Mouse (Mus musculus): Measurements from ENCODE around the gene Asgr2. TPM values are rescaled to one million over a fixed set of nuclear protein-coding genes. Genes with fewer than 3 reads are reported as not detected.

Asgr2 gene
- not detected for total RNA-seq (2023)

DNA sequence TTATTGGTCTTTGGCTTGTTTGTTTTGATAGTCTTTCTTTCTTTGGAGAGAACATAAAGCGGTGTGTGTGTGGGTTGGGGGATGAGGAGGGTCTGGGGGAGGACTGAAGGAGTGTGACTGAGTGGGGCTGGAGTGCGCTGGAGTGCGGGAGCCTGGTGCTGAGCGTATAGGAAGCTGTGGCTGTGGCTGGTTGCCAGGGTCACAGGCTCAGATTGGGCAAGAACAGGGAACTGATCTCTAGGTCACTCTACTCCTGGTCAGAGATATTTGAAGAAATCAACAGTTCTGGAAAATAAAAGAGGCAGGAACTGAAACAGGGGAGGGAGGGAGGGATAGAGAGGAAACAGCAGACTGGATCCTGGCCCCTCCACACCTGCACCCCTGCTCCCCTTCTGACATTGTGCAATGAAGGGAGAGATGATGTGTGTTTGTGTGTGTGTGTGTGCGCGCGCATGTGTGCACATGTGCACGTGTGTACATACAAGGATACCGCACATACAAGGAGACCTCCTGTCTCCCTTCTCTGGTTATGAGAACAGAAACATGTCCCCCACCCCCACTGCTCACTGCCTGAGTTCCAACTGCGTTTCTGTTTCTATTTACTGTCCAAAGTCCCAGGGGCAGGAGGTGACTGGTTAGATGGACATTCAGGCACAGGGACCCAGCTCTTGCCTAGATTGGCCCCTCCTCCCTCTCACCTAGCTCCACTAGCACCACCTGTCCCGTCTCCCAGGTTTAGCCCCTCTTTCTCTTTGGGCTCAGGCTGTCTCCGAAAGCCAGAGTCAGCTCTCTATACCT lies at the start of gene Asgr2:
Gene Asgr2 (plus strand): TSS at position 659 of the 798 bp plus-strand sequence.

GRCm38 (mm10) chr11:70053898-70054570 lies 38.4 kb upstream of the Asgr2 start, which contains the start of gene Asgr1:
TSS of gene Asgr1 (plus strand) at chr11:70054085.

GRCm38 (mm10) chr11:70129926-70130379 lies 37.5 kb downstream of the Asgr2 start, which contains the start of gene Mgl2:
TSS of gene Mgl2 (plus strand) at chr11:70130329.

Other genes starting within 250 kb of the Asgr2 start
- gene Plscr3, start 246.3 kb upstream of the Asgr2 start, total RNA-seq (2023), result 10 to 100 TPM; 10.4 to 14.7 TPM
- not detected for gene Tnk1, start 233.9 kb upstream of the Asgr2 start, total RNA-seq (2023)
- gene Tmem95, start 214.6 kb upstream of the Asgr2 start, total RNA-seq (2023), result not detected
- 1 to 10 TPM; 2.7 to 3.2 TPM for gene Kctd11, start 211.2 kb upstream of the Asgr2 start, total RNA-seq (2023)
- 100 to 1,000 TPM; 518 to 555 TPM for gene Acap1, start 197.1 kb upstream of the Asgr2 start, total RNA-seq (2023)
- 1 to 10 TPM; 2.5 TPM for gene 2810408A11Rik, start 191.7 kb upstream of the Asgr2 start, total RNA-seq (2023)
- 10 to 100 TPM; 76.0 to 83.3 TPM for gene Neurl4, start 191.6 kb upstream of the Asgr2 start, total RNA-seq (2023)
- 100 to 1,000 TPM; 148 to 150 TPM for gene Gps2, start 178.8 kb upstream of the Asgr2 start, total RNA-seq (2023)
- gene Eif5a, start 170.7 kb upstream of the Asgr2 start, total RNA-seq (2023), result 100 to 1,000 TPM; 355 to 387 TPM
- not detected for gene Ybx2, start 156.8 kb upstream of the Asgr2 start, total RNA-seq (2023)
- gene Slc2a4, start 144.5 kb upstream of the Asgr2 start, total RNA-seq (2023), result not detected
- gene Cldn7, start 127.9 kb upstream of the Asgr2 start, total RNA-seq (2023), result not detected
- gene Ctdnep1, start 111.5 kb upstream of the Asgr2 start, total RNA-seq (2023), result 100 to 1,000 TPM; 111 to 123 TPM
- 10 to 100 TPM; 38.4 to 50.9 TPM for gene Elp5, start 110.1 kb upstream of the Asgr2 start, total RNA-seq (2023)
- gene Gabarap, start 101.5 kb upstream of the Asgr2 start, total RNA-seq (2023), result 100 to 1,000 TPM; 291 to 311 TPM
- 10 to 100 TPM; 59.7 to 74.6 TPM for gene Phf23, start 96.9 kb upstream of the Asgr2 start, total RNA-seq (2023)
- 10 to 100 TPM; 47.8 to 61.1 TPM for gene Dvl2, start 92.0 kb upstream of the Asgr2 start, total RNA-seq (2023)
- gene Acadvl, start 77.2 kb upstream of the Asgr2 start, total RNA-seq (2023), result 10 to 100 TPM; 58.2 to 58.6 TPM
- gene Dlg4, start 75.7 kb upstream of the Asgr2 start, total RNA-seq (2023), result 1 to 10 TPM; 1.9 to 4.5 TPM
- not detected for gene Asgr1, start 38.6 kb upstream of the Asgr2 start, total RNA-seq (2023)
- not detected for gene Mgl2, start 37.7 kb downstream of the Asgr2 start, total RNA-seq (2023)
- gene Clec10a, start 63.6 kb downstream of the Asgr2 start, total RNA-seq (2023), result not detected
- gene Slc16a11, start 120.1 kb downstream of the Asgr2 start, total RNA-seq (2023), result not detected
- 1 to 10 TPM; 2.9 to 3.7 TPM for gene Slc16a13, start 128.4 kb downstream of the Asgr2 start, total RNA-seq (2023)
- gene Bcl6b, start 137.2 kb downstream of the Asgr2 start, total RNA-seq (2023), result under 1 TPM; 0.46 to 0.77 TPM
- gene 0610010K14Rik, start 145.3 kb downstream of the Asgr2 start, total RNA-seq (2023), result 10 to 100 TPM; 63.0 to 69.8 TPM
- gene Gm21988, start 147.2 kb downstream of the Asgr2 start, total RNA-seq (2023), result 1 to 10 TPM; 2.9 to 5.9 TPM
- 10 to 100 TPM; 74.6 to 87.0 TPM for gene Rnasek, start 147.2 kb downstream of the Asgr2 start, total RNA-seq (2023)
- under 1 TPM in 1 of 2 experiments, not detected in 1; 0.52 TPM for gene Alox12, start 162.7 kb downstream of the Asgr2 start, total RNA-seq (2023)
- gene Alox12e, start 230.0 kb downstream of the Asgr2 start, total RNA-seq (2023), result not detected